Mouse (Mus musculus): ENCODE results near the gene Crxos. TPM values are rescaled to one million over a fixed set of nuclear protein-coding genes. Genes with fewer than 3 reads are reported as not detected.

Crxos gene
- polyA plus RNA-seq, 1 experiment from 2014 or later, result not detected

Other genes with a start within 250 kb of the Crxos start
- not detected in 2 replicates for gene Obox3, start 242.7 kb upstream of the Crxos start, polyA plus RNA-seq (2014; fragmentation: Nextera tagmentation; extraction: Ambion mirVana)
- gene Obox5, start 132.5 kb upstream of the Crxos start, polyA plus RNA-seq (2014; fragmentation: Nextera tagmentation; extraction: Ambion mirVana), result not detected in 2 replicates
- gene Obox6, start 42.9 kb upstream of the Crxos start, polyA plus RNA-seq (2014; fragmentation: Nextera tagmentation; extraction: Ambion mirVana), result not detected in 2 replicates
- gene Crx, start 2.6 kb upstream of the Crxos start, polyA plus RNA-seq (2014; fragmentation: Nextera tagmentation; extraction: Ambion mirVana), result not detected in 2 replicates
- 778 and 804 TPM in 2 replicates for gene Selenow, start 39.8 kb downstream of the Crxos start, polyA plus RNA-seq (2014; fragmentation: Nextera tagmentation; extraction: Ambion mirVana)
- gene Nop53, start 63.5 kb downstream of the Crxos start, polyA plus RNA-seq (2014; fragmentation: Nextera tagmentation; extraction: Ambion mirVana), result 195 and 197 TPM in 2 replicates
- gene Ehd2, start 85.0 kb downstream of the Crxos start, polyA plus RNA-seq (2014; fragmentation: Nextera tagmentation; extraction: Ambion mirVana), result 8.1 and 9.3 TPM in 2 replicates
- 9.3 and 10.1 TPM in 2 replicates for gene Bicra, start 165.3 kb downstream of the Crxos start, polyA plus RNA-seq (2014; fragmentation: Nextera tagmentation; extraction: Ambion mirVana)
- not detected in 2 replicates for gene Zfp541, start 179.2 kb downstream of the Crxos start, polyA plus RNA-seq (2014; fragmentation: Nextera tagmentation; extraction: Ambion mirVana)
- 182 and 203 TPM in 2 replicates for gene Napa, start 215.8 kb downstream of the Crxos start, polyA plus RNA-seq (2014; fragmentation: Nextera tagmentation; extraction: Ambion mirVana)
- 22.5 and 23.5 TPM in 2 replicates for gene Kptn, start 237.3 kb downstream of the Crxos start, polyA plus RNA-seq (2014; fragmentation: Nextera tagmentation; extraction: Ambion mirVana)
- 0.10 and 0.12 TPM in 2 replicates for gene Slc8a2, start 247.2 kb downstream of the Crxos start, polyA plus RNA-seq (2014; fragmentation: Nextera tagmentation; extraction: Ambion mirVana)

All from limb, embryonic 11.5 days (tissue).